Mouse (Mus musculus) thymus, postnatal 0 days (tissue): ENCODE results near the gene March7. TPM values are rescaled to one million over a fixed set of nuclear protein-coding genes. Genes with fewer than 3 reads are reported as not detected.

Experiments
- DNase-seq: peaks from one replicate; pipeline ENCODE4 v3.0.0-alpha.2; 2015; ENCODE audit warnings: low spot score
- polyA plus RNA-seq: library from polyadenylated mRNA; unstranded; fragments of >200 nt; fragmentation: Nextera tagmentation; extraction: Ambion mirVana; gene quantifications from 2 replicates; pipeline ENCODE4 v1.2.1, GENCODE M21; 2015

Gene March7
- polyA plus RNA-seq, 1 experiment from 2014 or later, result 84.1 TPM

GRCm38 (mm10) chr2:60212488-60212887, 2.8 kb downstream of the March7 start:
- DNase-seq, result no peak

GRCm38 (mm10) chr2:60214683-60215082, 5.0 kb downstream of the March7 start:
- no peak for DNase-seq

GRCm38 (mm10) chr2:60216547-60217153, 7.0 kb downstream of the March7 start:
- peak; percentile 26 for DNase-seq

GRCm38 (mm10) chr2:60217620-60218019, 7.9 kb downstream of the March7 start:
- DNase-seq, result no peak

- no peak for DNase-seq
These were observed 11.5 kb downstream of the March7 start for GRCm38 (mm10) chr2:60221236-60221635.

- DNase-seq, result no peak
These were observed 12.3 kb downstream of the March7 start for GRCm38 (mm10) chr2:60221954-60222353.

GRCm38 (mm10) chr2:60223489-60223888, 13.8 kb downstream of the March7 start:
- DNase-seq, result no peak

- DNase-seq, result no peak
These were observed 18.8 kb downstream of the March7 start for GRCm38 (mm10) chr2:60228470-60228869.

GRCm38 (mm10) chr2:60230361-60230760, 20.7 kb downstream of the March7 start:
- DNase-seq, result no peak

GRCm38 (mm10) chr2:60233147-60233546, 23.5 kb downstream of the March7 start:
- no peak for DNase-seq

- DNase-seq, result no peak
These were observed 24.8 kb downstream of the March7 start for GRCm38 (mm10) chr2:60234506-60234905.

- DNase-seq, result no peak
These were observed 43.1 kb downstream of the March7 start for GRCm38 (mm10) chr2:60252782-60253181.

GRCm38 (mm10) chr2:60253506-60253905, 43.8 kb downstream of the March7 start:
- DNase-seq, result no peak

- DNase-seq, result no peak
These were observed 47.1 kb downstream of the March7 start for GRCm38 (mm10) chr2:60256751-60257150.

GRCm38 (mm10) chr2:60259186-60259585, 49.5 kb downstream of the March7 start:
- DNase-seq, result no peak

GRCm38 (mm10) chr2:60260621-60261350, 51.1 kb downstream of the March7 start:
- no peak for DNase-seq

GRCm38 (mm10) chr2:60267567-60267966, 57.9 kb downstream of the March7 start:
- no peak for DNase-seq

GRCm38 (mm10) chr2:60269856-60270479, 60.3 kb downstream of the March7 start:
- no peak for DNase-seq

GRCm38 (mm10) chr2:60278627-60279026, 68.9 kb downstream of the March7 start:
- peak; percentile 28 for DNase-seq

GRCm38 (mm10) chr2:60282625-60283024, 72.9 kb downstream of the March7 start:
- DNase-seq, result no peak

- no peak for DNase-seq
These were observed 73.6 kb downstream of the March7 start for GRCm38 (mm10) chr2:60283208-60283750.

GRCm38 (mm10) chr2:60283751-60284466, 74.2 kb downstream of the March7 start:
- peak; percentile 32 for DNase-seq
